Mouse (Mus musculus) adrenal gland, adult (tissue): Measurements from ENCODE around the gene Bud13.
A peak's percentile ranks its signal among the peaks of the same experiment; 100 is the strongest.
"Not testable (repeated sequence)": the region's sequence is repeated elsewhere in the genome, so short reads cannot be mapped to it uniquely, and the experiment has no call there.

Experiments used
- DNase-seq, 2 experiments: peaks; one replicate each; pipeline ENCODE4 v3.0.0; 2022 to 2023; ENCODE audit warnings: low spot score in 1 of 2; ENCODE audit not compliant: inconsistent age in 2 of 2

Gene Bud13

GRCm38 (mm10) chr9:46336294-46336693 is 53.5 kb downstream of the Bud13 start:
- not testable (repeated sequence) for DNase-seq

- no peak for DNase-seq
Measured at GRCm38 (mm10) chr9:46337331-46337730, 54.5 kb downstream of the Bud13 start.

- peak in 1 of 2 experiments; percentile 21 for DNase-seq
Measured at GRCm38 (mm10) chr9:46337852-46338291, 55.1 kb downstream of the Bud13 start.

- peak in 1 of 2 experiments; percentile 12 for DNase-seq
Measured at GRCm38 (mm10) chr9:46338384-46338783, 55.6 kb downstream of the Bud13 start.

GRCm38 (mm10) chr9:46339051-46339652 is 56.3 kb downstream of the Bud13 start:
- DNase-seq, result peak in 1 of 2 experiments; percentile 12

- DNase-seq, result no peak
Measured at GRCm38 (mm10) chr9:46345887-46346665, 63.3 kb downstream of the Bud13 start.
